Mouse (Mus musculus) CD4-positive helper T cell, adult 2 months (primary cell): ENCODE results near the gene Samd5.
A peak's percentile ranks its signal among the peaks of the same experiment; 100 is the strongest.

Experiments
- DNase-seq: peaks from one replicate; pipeline ENCODE4 v3.0.0-alpha.2; 2012; ENCODE audit warnings: low read depth, missing footprints, low spot score

The Samd5 gene

DNA sequence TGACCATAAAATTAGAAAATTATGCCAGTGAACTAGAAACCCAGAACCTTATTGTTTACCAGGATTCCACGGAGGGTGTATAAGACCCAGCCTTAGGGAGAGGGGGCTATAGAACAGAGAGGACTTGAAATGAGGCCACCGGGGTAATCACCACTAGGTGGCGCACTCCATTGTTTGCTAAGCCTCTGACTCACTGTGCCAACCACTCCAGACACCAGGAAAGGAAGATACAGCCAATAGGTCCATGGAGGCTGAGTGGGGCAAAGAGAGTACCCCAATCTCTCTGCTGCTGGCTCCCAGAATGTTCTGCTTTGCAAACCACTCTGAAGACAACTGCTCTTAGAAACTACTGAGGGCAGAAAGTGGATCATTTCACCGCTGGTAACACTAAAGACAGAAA is 99.4 kb downstream of the Samd5 start:
- peak; percentile 38 for DNase-seq

DNA sequence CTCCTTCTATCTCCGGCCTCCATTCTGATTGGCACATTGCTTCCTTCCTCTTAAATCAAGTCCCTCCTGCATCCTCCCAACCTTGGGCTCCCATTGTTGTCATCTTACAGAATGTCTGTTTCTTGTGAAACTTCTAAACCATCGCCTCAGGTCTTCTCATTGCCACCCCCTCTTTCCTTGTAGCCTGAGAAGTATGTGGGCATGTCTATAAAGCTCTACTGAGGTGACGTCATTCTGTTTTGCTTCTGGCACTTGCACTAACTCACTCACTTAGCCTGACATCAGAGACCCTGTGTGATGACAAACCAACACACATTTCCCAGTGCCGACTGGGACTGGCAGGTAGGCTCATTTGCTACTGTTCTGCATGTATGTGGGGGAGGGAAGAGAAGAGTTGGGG is 100.9 kb downstream of the Samd5 start:
- no peak for DNase-seq
